Mouse (Mus musculus) forebrain, embryonic 11.5 days (tissue): Measurements from ENCODE around the gene Prkca. TPM values are rescaled to one million over a fixed set of nuclear protein-coding genes. Genes with fewer than 3 reads are reported as not detected.

Experiments
- ATAC-seq: fragments of 200-750 bp; cut with Nextera tagmentation; replicated peaks from 2 replicates; pipeline ENCODE4 v1.8.0; 2017; ENCODE audit warnings: moderate TSS enrichment; ENCODE audit not compliant: low FRiP score
- DNase-seq: peaks from one replicate; pipeline ENCODE4 v3.0.0-alpha.2; 2017; ENCODE audit warnings: low spot score
- H3K27ac ChIP-seq: fragments of 300-500 bp; sonication (generic); 2 replicates; pipeline ENCODE4 v1.5.1; 2014; ENCODE audit warnings: low read depth, low read length
- H3K27me3 ChIP-seq: fragments of 300-500 bp; sonication (generic); 2 replicates; pipeline ENCODE4 v1.6.1; 2014; ENCODE audit warnings: mild to moderate bottlenecking, low read length, mixed read lengths; ENCODE audit not compliant: control insufficient read depth, insufficient read depth
- H3K36me3 ChIP-seq: fragments of 300-500 bp; sonication (generic); 2 replicates; pipeline ENCODE4 v1.6.1; 2014; ENCODE audit warnings: mild to moderate bottlenecking, low read length, moderate library complexity, mixed read lengths; ENCODE audit not compliant: control insufficient read depth, insufficient read depth
- H3K4me1 ChIP-seq: fragments of 300-500 bp; sonication (generic); replicated peaks from 2 replicates; pipeline ENCODE4 v1.6.1; 2014; ENCODE audit warnings: low read length, mixed read lengths; ENCODE audit not compliant: control insufficient read depth, insufficient read depth
- H3K4me2 ChIP-seq: fragments of 300-500 bp; sonication (generic); 2 replicates; pipeline ENCODE4 v1.6.1; 2014; ENCODE audit warnings: low read depth, mild to moderate bottlenecking, low read length, moderate library complexity, mixed read lengths; ENCODE audit not compliant: severe bottlenecking
- H3K4me3 ChIP-seq: fragments of 300-500 bp; sonication (generic); 2 replicates; pipeline ENCODE4 v1.5.1; 2014; ENCODE audit warnings: low read depth, low read length
- H3K9ac ChIP-seq: fragments of 300-500 bp; sonication (generic); 2 replicates; pipeline ENCODE4 v1.6.1; 2014; ENCODE audit warnings: low read length
- H3K9me3 ChIP-seq: fragments of 300-500 bp; sonication (generic); 2 replicates; pipeline ENCODE4 v1.6.1; 2016; ENCODE audit warnings: low read length, mixed read lengths; ENCODE audit not compliant: control insufficient read depth
- WGBS: fragments of 180-500 bp; shearing (Covaris S2); extraction: QIAGEN DNeasy Blood & Tissue Kit; methylation state at CpG from one replicate; pipeline ENCODE4 v1.1.7; 2014; 5-methylcytosine and 5-hydroxymethylcytosine counted together
- polyA plus RNA-seq: library from polyadenylated mRNA; unstranded; fragments of >200 nt; fragmentation: Nextera tagmentation; extraction: Ambion mirVana; gene quantifications from 2 replicates; pipeline ENCODE4 v1.2.1, GENCODE M21; 2014

The Prkca gene
- polyA plus RNA-seq, 1 experiment from 2014 or later = 5.2 TPM

GRCm38 (mm10) chr11:108070038-108070437 is 273.7 kb downstream of the Prkca start:
- Histone ChIP-seq H3K36me3 (no peaks in the 10 kb centered on the region), H3K27me3 (no peaks in the 10 kb centered on the region), H3K4me3 (no peak overlapping the region), H3K4me1 (no peaks in the 10 kb centered on the region), H3K27ac (no peak overlapping the region), H3K9me3 (no peaks in the 10 kb centered on the region), H3K9ac (no peak overlapping the region), H3K4me2 (no peak overlapping the region)
- WGBS = 69% methylated on average over 6 of the region's 6 CpGs
- DNase-seq (no peak), ATAC-seq (no peak)

GRCm38 (mm10) chr11:108068430-108068829 is 275.3 kb downstream of the Prkca start:
- Histone ChIP-seq H3K9ac (no peak overlapping the region), H3K4me2 (no peak overlapping the region), H3K4me3 (no peak overlapping the region), H3K27ac (no peak overlapping the region), H3K4me1 (no peaks in the 10 kb centered on the region), H3K9me3 (no peaks in the 10 kb centered on the region), H3K36me3 (no peaks in the 10 kb centered on the region), H3K27me3 (no peaks in the 10 kb centered on the region)
- WGBS = 93% methylated on average over 5 of the region's 5 CpGs
- DNase-seq (no peak), ATAC-seq (no peak)

GRCm38 (mm10) chr11:108067161-108067560 is 276.6 kb downstream of the Prkca start:
- WGBS = 93% methylated on average over 7 of the region's 7 CpGs
- ATAC-seq (no peak), DNase-seq (no peak)
- H3K36me3 ChIP-seq = no peaks in the 10 kb centered on the region
- no peak overlapping the region for H3K4me3 ChIP-seq
- no peaks in the 10 kb centered on the region for H3K27me3 ChIP-seq
- H3K4me2 ChIP-seq = no peak overlapping the region
- H3K9ac ChIP-seq = no peak overlapping the region
- no peaks in the 10 kb centered on the region for H3K9me3 ChIP-seq
- H3K27ac ChIP-seq = no peak overlapping the region
- no peaks in the 10 kb centered on the region for H3K4me1 ChIP-seq

GRCm38 (mm10) chr11:108064401-108064800 is 279.3 kb downstream of the Prkca start:
- no peaks in the 10 kb centered on the region for H3K36me3 ChIP-seq
- no peak overlapping the region for H3K9ac ChIP-seq
- H3K4me3 ChIP-seq = no peak overlapping the region
- no peak for DNase-seq
- H3K4me1 ChIP-seq = no peaks in the 10 kb centered on the region
- H3K9me3 ChIP-seq = no peaks in the 10 kb centered on the region
- 75% methylated on average over 3 of the region's 3 CpGs for WGBS
- ATAC-seq = no peak
- no peak overlapping the region for H3K4me2 ChIP-seq
- no peak overlapping the region for H3K27ac ChIP-seq
- no peaks in the 10 kb centered on the region for H3K27me3 ChIP-seq

GRCm38 (mm10) chr11:108063096-108063495 is 280.6 kb downstream of the Prkca start:
- no peak for DNase-seq
- H3K4me2 ChIP-seq = no peak overlapping the region
- 61% methylated on average over 8 of the region's 8 CpGs for WGBS
- no peaks in the 10 kb centered on the region for H3K9me3 ChIP-seq
- no peak overlapping the region for H3K27ac ChIP-seq
- no peaks in the 10 kb centered on the region for H3K36me3 ChIP-seq
- no peak for ATAC-seq
- no peak overlapping the region for H3K4me3 ChIP-seq
- no peaks in the 10 kb centered on the region for H3K4me1 ChIP-seq
- H3K9ac ChIP-seq = no peak overlapping the region
- H3K27me3 ChIP-seq = no peaks in the 10 kb centered on the region

- DNase-seq (no peak), ATAC-seq (no peak)
- no peaks in the 10 kb centered on the region for H3K9me3 ChIP-seq
- H3K4me1 ChIP-seq = no peaks in the 10 kb centered on the region
- H3K27me3 ChIP-seq = no peaks in the 10 kb centered on the region
- H3K27ac ChIP-seq = no peak overlapping the region
- H3K4me3 ChIP-seq = no peak overlapping the region
- no peak overlapping the region for H3K9ac ChIP-seq
- H3K36me3 ChIP-seq = no peaks in the 10 kb centered on the region
- 86% methylated on average over 17 of the region's 17 CpGs for WGBS
- no peak overlapping the region for H3K4me2 ChIP-seq
These were observed 281.9 kb downstream of the Prkca start for GRCm38 (mm10) chr11:108061571-108062479.

GRCm38 (mm10) chr11:108057138-108057537 is 286.6 kb downstream of the Prkca start:
- WGBS = 87% methylated on average over 6 of the region's 6 CpGs

GRCm38 (mm10) chr11:108054647-108055046 is 289.1 kb downstream of the Prkca start:
- Histone ChIP-seq H3K4me2 (no peak overlapping the region), H3K4me3 (no peak overlapping the region), H3K9ac (no peak overlapping the region), H3K27ac (no peak overlapping the region), H3K36me3 (no peaks in the 10 kb centered on the region), H3K27me3 (no peaks in the 10 kb centered on the region), H3K9me3 (no peaks in the 10 kb centered on the region), H3K4me1 (no peaks in the 10 kb centered on the region)
- WGBS = 90% methylated on average over 3 of the region's 3 CpGs
- ATAC-seq = no peak
- no peak for DNase-seq

More at GRCm38 (mm10) chr11:108057138-108057537, 286.6 kb downstream of the Prkca start:
- Histone ChIP-seq H3K9me3 (no peaks in the 10 kb centered on the region), H3K4me1 (no peaks in the 10 kb centered on the region), H3K27ac (no peak overlapping the region), H3K4me3 (no peak overlapping the region), H3K27me3 (no peaks in the 10 kb centered on the region), H3K9ac (no peak overlapping the region), H3K36me3 (no peaks in the 10 kb centered on the region), H3K4me2 (no peak overlapping the region)
- DNase-seq (no peak), ATAC-seq (no peak)

GRCm38 (mm10) chr11:108053746-108054145 is 290.0 kb downstream of the Prkca start:
- H3K9me3 ChIP-seq = no peaks in the 10 kb centered on the region
- no peaks in the 10 kb centered on the region for H3K27me3 ChIP-seq
- ATAC-seq (no peak), DNase-seq (no peak)
- no peak overlapping the region for H3K9ac ChIP-seq
- H3K4me3 ChIP-seq = no peak overlapping the region
- no peak overlapping the region for H3K27ac ChIP-seq
- no peaks in the 10 kb centered on the region for H3K36me3 ChIP-seq
- 90% methylated on average over 10 of the region's 10 CpGs for WGBS
- H3K4me2 ChIP-seq = no peak overlapping the region
- no peaks in the 10 kb centered on the region for H3K4me1 ChIP-seq
